Mouse (Mus musculus) embryonic facial prominence, embryonic 10.5 days (tissue): Measurements from ENCODE around the gene Tbl1x. TPM values are rescaled to one million over a fixed set of nuclear protein-coding genes. Genes with fewer than 3 reads are reported as not detected.

Experiments
- DNase-seq: peaks from one replicate; pipeline ENCODE4 v3.0.0-alpha.2; 2017; ENCODE audit warnings: low spot score
- H3K27ac ChIP-seq: fragments of 300-500 bp; sonication (generic); replicated peaks from 2 replicates; pipeline ENCODE4 v1.5.1; 2016; ENCODE audit warnings: mild to moderate bottlenecking
- H3K27me3 ChIP-seq: fragments of 300-500 bp; sonication (generic); replicated peaks from 2 replicates; pipeline ENCODE4 v1.6.1; 2016; ENCODE audit warnings: low read depth, mild to moderate bottlenecking; ENCODE audit not compliant: poor library complexity, severe bottlenecking
- H3K36me3 ChIP-seq: fragments of 300-500 bp; sonication (generic); replicated peaks from 2 replicates; pipeline ENCODE4 v1.6.1; 2016; ENCODE audit warnings: mild to moderate bottlenecking, moderate library complexity
- H3K4me1 ChIP-seq: fragments of 300-500 bp; sonication (generic); 2 replicates; pipeline ENCODE4 v1.6.1; 2016
- H3K4me3 ChIP-seq: fragments of 300-500 bp; sonication (generic); 2 replicates; pipeline ENCODE4 v1.5.1; 2016; ENCODE audit warnings: mild to moderate bottlenecking, moderate library complexity
- H3K9me3 ChIP-seq: fragments of 300-500 bp; sonication (generic); 2 replicates; pipeline ENCODE4 v1.6.1; 2016; ENCODE audit warnings: mild to moderate bottlenecking
- WGBS: fragments of 180-500 bp; shearing (Covaris S2); methylation state at CpG from one replicate; pipeline ENCODE4 v1.1.7; 2016; 5-methylcytosine and 5-hydroxymethylcytosine counted together
- polyA plus RNA-seq: library from polyadenylated mRNA; unstranded; fragments of >200 nt; fragmentation: Nextera tagmentation; extraction: Ambion mirVana; gene quantifications from 2 replicates; pipeline ENCODE4 v1.2.1, GENCODE M21; 2016

The Tbl1x gene
- polyA plus RNA-seq, 1 experiment from 2014 or later = 74.9 TPM

GRCm38 (mm10) chrX:77579964-77580363 lies 69.2 kb downstream of the Tbl1x start:
- Histone ChIP-seq H3K27me3 (no peaks in the 10 kb centered on the region), H3K27ac (no peak overlapping the region), H3K36me3 (no peaks in the 10 kb centered on the region), H3K9me3 (no peaks in the 10 kb centered on the region), H3K4me1 (no peaks in the 10 kb centered on the region), H3K4me3 (no peak overlapping the region)
- 72% methylated on average over 4 of the region's 4 CpGs for whole genome bisulfite sequencing
- no peak for DNase-seq

- WGBS = 82% methylated on average over 2 of the region's 2 CpGs
- Histone ChIP-seq H3K27ac (no peak overlapping the region), H3K27me3 (no peaks in the 10 kb centered on the region), H3K4me3 (no peak overlapping the region), H3K4me1 (no peaks in the 10 kb centered on the region), H3K36me3 (no peaks in the 10 kb centered on the region), H3K9me3 (no peaks in the 10 kb centered on the region)
- DNase-seq = no peak
Measured at GRCm38 (mm10) chrX:77585974-77586373, 75.2 kb downstream of the Tbl1x start.

GRCm38 (mm10) chrX:77594670-77595224 lies 83.9 kb downstream of the Tbl1x start:
- Histone ChIP-seq H3K4me1 (no peaks in the 10 kb centered on the region), H3K9me3 (no peaks in the 10 kb centered on the region), H3K4me3 (no peak overlapping the region), H3K27ac (no peak overlapping the region), H3K36me3 (no peaks in the 10 kb centered on the region; the same call in 1 of the 2 replicates), H3K27me3 (no peaks in the 10 kb centered on the region)
- WGBS = 89% methylated on average over 7 of the region's 7 CpGs
- DNase-seq = no peak

GRCm38 (mm10) chrX:77597674-77598073 lies 86.9 kb downstream of the Tbl1x start:
- Histone ChIP-seq H3K27me3 (no peaks in the 10 kb centered on the region), H3K36me3 (no peaks in the 10 kb centered on the region; the same call in 1 of the 2 replicates), H3K4me1 (no peaks in the 10 kb centered on the region), H3K4me3 (no peak overlapping the region), H3K9me3 (no peaks in the 10 kb centered on the region), H3K27ac (no peak overlapping the region)
- DNase-seq = no peak

- no peaks in the 10 kb centered on the region for H3K9me3 ChIP-seq
- H3K4me3 ChIP-seq = no peak overlapping the region
- WGBS = 78% methylated on average over 2 of the region's 2 CpGs
- H3K27me3 ChIP-seq = no peaks in the 10 kb centered on the region
- no peaks in the 10 kb centered on the region for H3K4me1 ChIP-seq
- DNase-seq = no peak
- H3K27ac ChIP-seq = no peak overlapping the region
- no peaks in the 10 kb centered on the region; the same call in 1 of the 2 replicates for H3K36me3 ChIP-seq
Measured at GRCm38 (mm10) chrX:77598736-77599135, 87.9 kb downstream of the Tbl1x start.

- H3K4me3 ChIP-seq = no peak overlapping the region
- no peaks in the 10 kb centered on the region for H3K36me3 ChIP-seq
- no peaks in the 10 kb centered on the region for H3K4me1 ChIP-seq
- no peak for DNase-seq
- no peak overlapping the region for H3K27ac ChIP-seq
- no peaks in the 10 kb centered on the region for H3K27me3 ChIP-seq
- 80% methylated on average over 2 of the region's 2 CpGs for WGBS
- no peaks in the 10 kb centered on the region for H3K9me3 ChIP-seq
Measured at GRCm38 (mm10) chrX:77603496-77604258, 92.9 kb downstream of the Tbl1x start.

GRCm38 (mm10) chrX:77607488-77607887 lies 96.7 kb downstream of the Tbl1x start:
- H3K27ac ChIP-seq = no peak overlapping the region
- H3K36me3 ChIP-seq = no peaks in the 10 kb centered on the region
- no peak for DNase-seq
- H3K27me3 ChIP-seq = no peaks in the 10 kb centered on the region
- 53% methylated on average over 1 of the region's 1 CpGs for WGBS
- no peaks in the 10 kb centered on the region for H3K4me1 ChIP-seq
- H3K9me3 ChIP-seq = no peaks in the 10 kb centered on the region
- no peak overlapping the region for H3K4me3 ChIP-seq

- H3K4me3 ChIP-seq = no peak overlapping the region
- DNase-seq = no peak
- H3K27me3 ChIP-seq = no peaks in the 10 kb centered on the region
- no peaks in the 10 kb centered on the region for H3K36me3 ChIP-seq
- H3K27ac ChIP-seq = no peak overlapping the region
- WGBS = 56% methylated on average over 2 of the region's 2 CpGs
- H3K4me1 ChIP-seq = no peaks in the 10 kb centered on the region
- no peaks in the 10 kb centered on the region for H3K9me3 ChIP-seq
Measured at GRCm38 (mm10) chrX:77608947-77609703, 98.3 kb downstream of the Tbl1x start.

GRCm38 (mm10) chrX:77611938-77612337 lies 101.1 kb downstream of the Tbl1x start:
- WGBS = 80% methylated on average over 3 of the region's 3 CpGs
- no peak overlapping the region for H3K27ac ChIP-seq
- no peak overlapping the region for H3K4me3 ChIP-seq
- H3K4me1 ChIP-seq = no peaks in the 10 kb centered on the region
- H3K27me3 ChIP-seq = no peaks in the 10 kb centered on the region
- no peaks in the 10 kb centered on the region for H3K9me3 ChIP-seq
- no peak for DNase-seq
- H3K36me3 ChIP-seq = no peaks in the 10 kb centered on the region

- Histone ChIP-seq H3K4me3 (no peak overlapping the region), H3K27ac (no peak overlapping the region), H3K9me3 (no peaks in the 10 kb centered on the region), H3K27me3 (no peaks in the 10 kb centered on the region), H3K4me1 (no peaks in the 10 kb centered on the region), H3K36me3 (no peaks in the 10 kb centered on the region)
- 94% methylated on average over 1 of the region's 1 CpGs for WGBS
- DNase-seq = no peak
Measured at GRCm38 (mm10) chrX:77613041-77613440, 102.2 kb downstream of the Tbl1x start.

GRCm38 (mm10) chrX:77615735-77616293 lies 105.0 kb downstream of the Tbl1x start:
- WGBS = 81% methylated on average over 4 of the region's 4 CpGs
- Histone ChIP-seq H3K4me1 (no peaks in the 10 kb centered on the region), H3K9me3 (no peaks in the 10 kb centered on the region), H3K27ac (no peak overlapping the region), H3K36me3 (no peaks in the 10 kb centered on the region), H3K4me3 (no peak overlapping the region), H3K27me3 (no peaks in the 10 kb centered on the region)
- no peak for DNase-seq

GRCm38 (mm10) chrX:77617368-77618144 lies 106.7 kb downstream of the Tbl1x start:
- 86% methylated on average over 6 of the region's 6 CpGs for WGBS
- Histone ChIP-seq H3K4me3 (no peak overlapping the region), H3K27ac (no peak overlapping the region), H3K27me3 (no peaks in the 10 kb centered on the region), H3K9me3 (no peaks in the 10 kb centered on the region), H3K4me1 (no peaks in the 10 kb centered on the region), H3K36me3 (no peaks in the 10 kb centered on the region)
- no peak for DNase-seq
